Mouse (Mus musculus): ENCODE results near the gene Batf.

Batf gene

DNA sequence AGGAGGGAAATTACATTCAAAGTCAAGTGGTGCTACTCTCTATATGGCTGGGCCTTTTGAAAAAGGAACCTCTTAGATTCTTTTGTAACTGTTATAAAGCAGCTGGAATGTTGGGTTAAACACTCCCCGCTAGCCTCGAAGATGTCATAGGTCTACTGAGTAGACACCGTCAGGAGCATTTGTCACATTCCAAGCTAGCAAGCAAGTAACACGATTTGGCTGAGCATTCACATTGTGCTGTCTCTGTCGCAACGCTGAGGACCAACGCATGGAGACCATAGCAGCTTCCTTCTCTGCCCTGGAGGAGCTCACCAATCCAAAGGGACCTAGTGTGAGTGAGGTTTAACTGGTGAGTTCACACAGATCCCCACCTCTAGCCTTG is 14.4 kb downstream of the Batf start:
- Histone ChIP-seq H3K27me3 (ENCODE audit: control insufficient read depth, insufficient read depth, low read length, poor library complexity, severe bottlenecking) (no peaks in the 10 kb centered on the region), H3K36me3 (ENCODE audit: control insufficient read depth, insufficient read depth, low read length, poor library complexity, severe bottlenecking) (no peaks in the 10 kb centered on the region)
- DNase-seq (ENCODE audit: low read depth, low spot score): no peak

DNA sequence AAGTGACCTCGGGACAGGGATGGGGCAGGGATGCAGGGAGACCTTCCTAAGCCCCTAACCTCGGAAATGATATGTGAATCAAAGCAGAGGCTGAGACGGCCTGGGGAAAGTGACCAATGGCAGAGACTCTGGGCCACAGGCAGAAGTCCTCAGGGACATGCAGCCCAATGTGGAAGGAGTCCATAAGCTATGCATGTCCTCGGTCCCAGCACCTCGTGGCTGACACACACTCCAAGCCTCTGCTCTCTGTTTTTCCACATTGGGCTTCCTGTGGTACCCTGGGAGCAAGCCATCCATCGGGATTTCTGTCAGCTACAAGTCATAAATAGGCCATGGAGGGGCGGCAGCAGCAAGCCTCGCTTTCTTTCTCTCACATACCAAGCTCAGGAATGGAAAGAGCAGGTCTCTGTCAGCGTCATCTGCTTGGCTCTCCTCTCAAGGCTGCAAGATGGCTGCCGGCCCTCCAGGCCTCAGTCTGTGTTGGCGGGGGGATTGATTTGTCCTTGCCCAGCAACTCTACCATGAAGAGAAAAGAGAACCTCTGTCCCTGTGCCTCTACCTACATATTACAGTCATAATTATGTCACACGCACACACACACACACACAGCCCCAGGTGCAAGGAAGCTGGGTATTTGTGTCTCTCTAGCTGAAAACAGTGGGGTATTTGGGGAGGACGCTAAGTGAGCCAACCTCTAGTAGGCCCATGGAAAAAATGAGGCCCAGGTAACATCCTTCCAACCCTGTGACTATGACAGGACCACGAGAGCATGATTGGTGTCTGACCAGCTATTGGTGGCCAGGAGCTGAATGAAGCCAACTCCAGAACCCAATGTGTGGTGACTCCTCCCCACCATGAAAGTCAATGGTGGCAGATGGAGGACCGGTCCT is 15.9 kb downstream of the Batf start:
- H3K36me3 ChIP-seq (ENCODE audit: control insufficient read depth, insufficient read depth, low read length, poor library complexity, severe bottlenecking): no peaks in the 10 kb centered on the region
- DNase-seq (ENCODE audit: low read depth, low spot score): no peak
- no peaks in the 10 kb centered on the region for H3K27me3 ChIP-seq (ENCODE audit: control insufficient read depth, insufficient read depth, low read length, poor library complexity, severe bottlenecking)

DNA sequence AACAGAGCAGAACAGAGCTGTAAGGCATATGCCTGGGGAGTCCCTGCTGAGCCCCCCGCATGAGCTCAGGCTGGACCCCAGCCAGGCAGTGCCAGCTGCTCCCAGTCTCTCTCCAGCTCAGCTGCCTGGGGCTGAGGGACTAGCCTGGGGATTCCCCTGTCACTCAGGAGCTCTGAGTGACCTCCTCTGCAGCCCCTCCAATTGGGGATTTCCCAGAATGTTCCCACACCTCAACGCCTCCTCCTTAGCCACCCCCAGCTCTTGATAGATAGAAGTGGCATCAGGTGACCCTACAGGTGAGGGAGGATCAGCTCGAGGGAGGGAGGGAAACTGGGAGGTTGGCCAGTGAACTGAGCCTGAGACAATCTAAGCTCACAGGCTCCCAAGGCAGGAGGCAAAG is 17.0 kb downstream of the Batf start:
- no peaks in the 10 kb centered on the region for H3K27me3 ChIP-seq (ENCODE audit: control insufficient read depth, insufficient read depth, low read length, poor library complexity, severe bottlenecking)
- DNase-seq (ENCODE audit: low read depth, low spot score): no peak
- H3K36me3 ChIP-seq (ENCODE audit: control insufficient read depth, insufficient read depth, low read length, poor library complexity, severe bottlenecking): no peaks in the 10 kb centered on the region

DNA sequence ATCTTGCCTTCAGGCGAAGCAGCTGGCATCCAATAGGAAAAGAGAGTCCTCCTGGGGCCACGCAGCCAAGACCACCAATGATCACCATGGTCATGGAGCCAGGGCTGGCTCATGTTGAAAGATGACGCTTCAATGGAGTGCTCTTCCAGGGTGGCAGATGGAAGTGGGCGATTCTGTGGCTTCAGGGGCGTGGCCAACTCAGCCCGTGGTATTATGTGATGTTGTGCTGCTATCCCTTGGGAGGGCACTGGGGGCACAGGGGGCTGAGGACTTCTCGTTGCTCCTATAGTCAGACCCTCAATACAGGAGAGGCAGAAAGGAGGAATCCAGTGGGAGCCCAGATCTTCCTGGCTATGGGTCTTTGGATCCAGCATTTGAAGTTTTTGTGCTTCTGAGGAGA is 18.1 kb downstream of the Batf start:
- DNase-seq (ENCODE audit: low read depth, low spot score): peak; percentile 33
- Histone ChIP-seq H3K36me3 (ENCODE audit: control insufficient read depth, insufficient read depth, low read length, poor library complexity, severe bottlenecking) (no peaks in the 10 kb centered on the region), H3K27me3 (ENCODE audit: control insufficient read depth, insufficient read depth, low read length, poor library complexity, severe bottlenecking) (no peaks in the 10 kb centered on the region)

DNA sequence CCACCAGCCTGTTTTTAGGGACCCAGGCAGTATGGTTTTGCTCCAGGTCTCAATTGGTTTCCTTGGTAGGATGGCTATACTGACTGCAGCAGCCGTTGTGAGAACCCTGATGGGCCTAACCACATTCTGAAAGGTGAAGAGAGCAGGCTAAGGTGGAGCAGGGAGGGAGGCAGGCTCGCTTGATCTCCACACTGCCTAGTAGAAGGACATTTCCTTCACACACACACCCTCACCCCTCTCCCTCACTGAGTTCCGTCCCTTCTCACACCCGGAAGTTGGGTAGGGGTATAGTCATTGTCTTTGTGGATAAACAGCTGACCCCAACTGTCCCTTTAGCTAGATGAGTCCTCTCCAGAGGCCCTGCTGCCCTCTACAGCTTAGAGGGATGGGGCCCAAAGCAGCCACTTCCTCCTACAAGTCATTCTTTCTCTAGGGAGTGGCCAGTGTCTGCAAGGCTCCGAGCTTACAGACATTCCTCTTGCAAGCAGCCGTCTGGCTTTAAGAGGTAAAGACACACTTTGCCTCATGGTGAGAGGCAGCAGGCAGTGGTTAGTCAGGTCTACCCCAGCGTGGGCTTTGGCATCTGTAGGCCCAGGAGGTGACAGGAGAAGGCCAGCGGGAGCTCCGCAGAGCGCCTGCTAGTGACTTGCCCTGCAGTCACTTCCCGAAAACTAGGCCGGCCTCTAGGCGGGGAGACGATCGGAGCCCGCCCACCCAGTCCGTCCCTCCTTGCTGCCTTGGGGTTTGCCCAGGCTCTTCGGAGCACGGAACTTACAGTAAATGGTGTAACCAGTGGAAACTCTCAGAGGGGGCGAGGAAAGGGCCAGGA is 18.7 kb downstream of the Batf start:
- no peaks in the 10 kb centered on the region for H3K36me3 ChIP-seq (ENCODE audit: control insufficient read depth, insufficient read depth, low read length, poor library complexity, severe bottlenecking)
- DNase-seq (ENCODE audit: low read depth, low spot score): peak; percentile 82
- no peaks in the 10 kb centered on the region for H3K27me3 ChIP-seq (ENCODE audit: control insufficient read depth, insufficient read depth, low read length, poor library complexity, severe bottlenecking)

DNA sequence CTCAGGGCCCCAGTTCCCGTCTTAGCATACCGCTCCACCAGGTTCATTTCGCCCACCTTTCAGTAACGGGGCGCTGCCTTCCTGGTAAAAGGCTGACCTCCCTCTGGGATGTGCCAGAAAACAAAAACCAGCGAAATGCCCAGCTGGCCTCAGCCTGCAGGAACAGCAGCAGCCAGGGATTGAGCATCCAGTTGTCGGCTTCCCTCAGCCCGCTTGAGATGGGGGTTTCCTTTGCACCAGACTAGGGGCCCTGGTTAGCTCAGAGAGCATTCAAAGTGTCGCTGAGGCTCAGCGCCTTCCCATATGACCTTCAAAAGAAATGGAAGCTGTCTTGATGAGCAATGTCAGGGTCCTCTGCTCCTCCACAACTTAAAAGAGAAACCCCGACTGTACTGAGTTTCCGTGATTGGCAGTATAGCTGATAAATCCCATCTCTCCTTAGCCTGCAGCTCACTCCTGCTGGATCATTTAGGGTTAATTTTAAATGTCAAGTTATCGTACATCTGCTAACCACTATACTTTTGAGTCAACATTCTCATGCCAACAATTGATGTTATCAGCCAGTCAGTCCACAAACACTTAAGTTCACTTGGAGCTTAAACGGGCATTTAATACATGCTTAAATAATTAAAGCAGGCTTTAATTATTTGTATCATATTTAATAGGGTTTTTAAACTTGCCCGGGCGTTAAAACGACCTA is 19.5 kb downstream of the Batf start:
- H3K36me3 ChIP-seq (ENCODE audit: control insufficient read depth, insufficient read depth, low read length, poor library complexity, severe bottlenecking): no peaks in the 10 kb centered on the region
- DNase-seq (ENCODE audit: low read depth, low spot score): no peak
- H3K27me3 ChIP-seq (ENCODE audit: control insufficient read depth, insufficient read depth, low read length, poor library complexity, severe bottlenecking): no peaks in the 10 kb centered on the region

DNA sequence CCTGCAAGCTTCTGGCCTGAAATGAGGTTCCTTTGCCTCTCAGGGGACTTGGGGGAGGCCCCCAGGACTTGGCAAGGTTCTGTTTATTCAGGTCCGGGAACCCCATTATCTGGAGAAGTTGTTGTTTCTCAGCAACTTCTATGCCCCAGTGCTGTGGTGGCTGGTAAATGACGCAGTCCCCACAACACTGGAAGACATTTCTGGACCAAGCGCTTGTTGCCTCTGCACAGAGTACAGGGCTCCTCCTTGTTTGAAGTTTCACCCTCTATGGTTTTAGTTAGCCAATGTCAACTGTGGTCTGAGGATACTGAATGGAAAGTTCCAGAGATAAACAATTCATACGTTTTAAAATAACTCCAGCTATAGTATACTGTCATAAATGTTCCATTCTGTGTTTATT is 20.4 kb downstream of the Batf start:
- Histone ChIP-seq H3K27me3 (ENCODE audit: control insufficient read depth, insufficient read depth, low read length, poor library complexity, severe bottlenecking) (no peaks in the 10 kb centered on the region), H3K36me3 (ENCODE audit: control insufficient read depth, insufficient read depth, low read length, poor library complexity, severe bottlenecking) (no peaks in the 10 kb centered on the region)
- no peak for DNase-seq (ENCODE audit: low read depth, low spot score)

DNA sequence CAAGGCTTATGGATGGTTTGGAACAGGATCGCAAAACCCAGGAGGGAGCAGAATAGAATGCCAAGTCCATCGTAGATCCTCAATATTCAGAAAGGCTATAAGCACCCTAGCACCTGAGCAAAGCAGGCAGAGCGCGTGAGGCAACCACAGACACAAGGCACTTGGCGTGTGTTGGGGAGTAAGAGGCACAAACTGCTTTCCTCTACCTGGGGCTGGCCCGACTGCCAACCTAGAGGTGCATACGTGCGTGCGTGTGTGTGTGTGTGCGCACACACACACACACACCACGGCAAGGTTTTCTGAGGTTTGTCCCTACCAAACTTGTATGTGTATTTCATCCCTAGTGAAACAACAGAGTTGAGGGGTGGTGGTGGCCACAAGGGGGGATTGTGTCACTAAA is 20.9 kb downstream of the Batf start:
- DNase-seq (ENCODE audit: low read depth, low spot score): no peak
- Histone ChIP-seq H3K36me3 (ENCODE audit: control insufficient read depth, insufficient read depth, low read length, poor library complexity, severe bottlenecking) (no peaks in the 10 kb centered on the region), H3K27me3 (ENCODE audit: control insufficient read depth, insufficient read depth, low read length, poor library complexity, severe bottlenecking) (no peaks in the 10 kb centered on the region)

DNA sequence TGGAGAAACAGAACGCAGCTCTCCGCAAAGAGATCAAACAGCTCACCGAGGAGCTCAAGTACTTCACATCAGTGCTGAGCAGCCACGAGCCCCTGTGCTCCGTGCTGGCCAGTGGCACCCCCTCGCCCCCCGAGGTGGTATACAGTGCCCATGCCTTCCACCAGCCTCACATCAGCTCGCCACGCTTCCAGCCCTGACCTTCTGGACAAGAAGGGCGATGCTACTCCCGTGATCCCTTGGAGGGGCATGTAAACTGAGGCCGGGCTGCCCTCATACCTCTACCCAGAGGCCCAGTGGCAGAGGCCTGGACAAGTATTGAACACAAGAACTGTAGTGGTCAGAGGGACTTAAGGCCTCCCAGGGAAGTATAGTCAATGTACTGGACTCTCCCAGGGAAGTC is 22.1 kb downstream of the Batf start:
- no peaks in the 10 kb centered on the region for H3K27me3 ChIP-seq (ENCODE audit: control insufficient read depth, insufficient read depth, low read length, poor library complexity, severe bottlenecking)
- DNase-seq (ENCODE audit: low read depth, low spot score): no peak
- no peaks in the 10 kb centered on the region for H3K36me3 ChIP-seq (ENCODE audit: control insufficient read depth, insufficient read depth, low read length, poor library complexity, severe bottlenecking)

DNA sequence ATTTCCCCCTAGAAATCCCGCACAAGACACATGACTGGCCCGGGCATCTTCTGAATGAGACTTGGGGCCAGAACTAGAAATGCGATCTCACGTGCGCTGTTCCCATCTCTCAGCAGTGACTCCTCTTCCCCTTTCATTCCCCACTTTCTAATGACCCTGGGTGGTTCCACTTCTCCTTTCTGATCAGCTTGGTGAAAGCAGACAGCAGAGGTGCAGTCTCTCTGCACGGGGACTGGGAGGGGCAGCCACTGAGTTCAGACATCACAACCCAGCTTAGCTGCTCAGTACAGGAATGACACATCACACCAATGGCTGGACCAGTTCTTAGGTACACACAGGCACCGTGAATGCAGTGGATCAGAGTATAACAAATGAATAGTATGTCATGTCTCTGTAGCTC is 24.2 kb downstream of the Batf start:
- DNase-seq (ENCODE audit: low read depth, low spot score): peak; percentile 79
- no peaks in the 10 kb centered on the region for H3K27me3 ChIP-seq (ENCODE audit: control insufficient read depth, insufficient read depth, low read length, poor library complexity, severe bottlenecking)

DNA sequence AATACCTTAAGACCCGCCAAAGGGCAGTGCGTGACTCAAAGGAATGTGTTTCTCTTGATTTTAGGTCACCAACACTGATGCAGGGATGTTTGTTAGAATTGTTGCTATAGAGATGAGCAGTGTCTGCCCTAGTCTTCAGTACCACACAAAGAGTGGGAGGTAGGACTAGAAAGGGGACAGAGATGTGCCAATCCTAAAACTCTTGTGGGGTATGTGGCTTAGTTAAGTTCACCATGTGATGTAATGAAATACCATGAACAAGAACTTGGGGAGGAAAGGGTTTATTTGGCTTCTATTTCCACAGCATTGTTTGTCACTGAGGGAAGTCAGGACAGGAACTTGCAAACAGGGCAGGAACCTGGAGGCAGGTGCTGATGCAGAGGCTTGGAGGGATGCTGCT is 26.1 kb downstream of the Batf start:
- no peaks in the 10 kb centered on the region for H3K36me3 ChIP-seq (ENCODE audit: control insufficient read depth, insufficient read depth, low read length, poor library complexity, severe bottlenecking)
- no peak for DNase-seq (ENCODE audit: low read depth, low spot score)
- no peaks in the 10 kb centered on the region for H3K27me3 ChIP-seq (ENCODE audit: control insufficient read depth, insufficient read depth, low read length, poor library complexity, severe bottlenecking)

More for the DNA sequence above, 24.2 kb downstream of the Batf start:
- H3K36me3 ChIP-seq (ENCODE audit: control insufficient read depth, insufficient read depth, low read length, poor library complexity, severe bottlenecking): no peaks in the 10 kb centered on the region

DNA sequence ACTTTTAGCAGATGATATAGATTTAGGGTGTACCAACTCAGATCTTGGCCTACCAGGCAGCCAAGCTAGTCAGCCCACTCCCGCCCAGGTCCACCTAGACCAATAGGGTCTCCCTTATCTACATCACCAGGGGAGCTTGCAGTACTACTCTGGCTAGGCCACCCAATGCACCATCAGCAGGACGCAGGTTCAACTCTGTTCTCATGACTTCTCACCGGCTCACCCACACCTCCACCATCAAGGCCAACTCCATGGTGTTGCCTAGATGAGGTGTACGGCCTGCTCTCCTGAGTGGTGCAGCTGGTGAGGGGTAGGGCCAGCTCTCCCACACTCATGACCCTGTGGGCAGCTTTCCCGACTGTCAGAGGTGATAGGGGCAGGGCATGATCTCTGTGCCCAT is 27.7 kb downstream of the Batf start:
- no peaks in the 10 kb centered on the region for H3K27me3 ChIP-seq (ENCODE audit: control insufficient read depth, insufficient read depth, low read length, poor library complexity, severe bottlenecking)
- no peaks in the 10 kb centered on the region for H3K36me3 ChIP-seq (ENCODE audit: control insufficient read depth, insufficient read depth, low read length, poor library complexity, severe bottlenecking)
- DNase-seq (ENCODE audit: low read depth, low spot score): no peak

DNA sequence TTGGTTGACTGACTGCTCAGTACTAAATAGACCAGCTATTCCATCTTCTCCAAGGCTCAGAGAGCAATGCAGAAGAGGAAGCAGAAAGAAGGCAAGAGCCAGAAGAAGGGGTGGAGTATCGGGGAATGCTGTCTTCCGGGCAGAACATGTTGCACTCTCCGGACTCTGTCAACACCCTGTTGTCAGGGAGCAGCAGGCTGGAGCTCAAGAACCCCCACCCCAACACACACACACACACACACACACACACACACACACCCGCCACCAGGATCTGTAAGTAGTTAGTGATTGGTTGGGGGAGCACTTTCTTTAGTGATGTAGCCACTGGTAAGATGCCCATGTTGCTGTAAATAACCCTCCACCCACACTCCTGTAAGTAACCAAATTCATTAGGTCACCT is 38.8 kb downstream of the Batf start:
- Histone ChIP-seq H3K36me3 (ENCODE audit: control insufficient read depth, insufficient read depth, low read length, poor library complexity, severe bottlenecking) (no peaks in the 10 kb centered on the region), H3K27me3 (ENCODE audit: control insufficient read depth, insufficient read depth, low read length, poor library complexity, severe bottlenecking) (no peaks in the 10 kb centered on the region)
- DNase-seq (ENCODE audit: low read depth, low spot score): no peak

DNA sequence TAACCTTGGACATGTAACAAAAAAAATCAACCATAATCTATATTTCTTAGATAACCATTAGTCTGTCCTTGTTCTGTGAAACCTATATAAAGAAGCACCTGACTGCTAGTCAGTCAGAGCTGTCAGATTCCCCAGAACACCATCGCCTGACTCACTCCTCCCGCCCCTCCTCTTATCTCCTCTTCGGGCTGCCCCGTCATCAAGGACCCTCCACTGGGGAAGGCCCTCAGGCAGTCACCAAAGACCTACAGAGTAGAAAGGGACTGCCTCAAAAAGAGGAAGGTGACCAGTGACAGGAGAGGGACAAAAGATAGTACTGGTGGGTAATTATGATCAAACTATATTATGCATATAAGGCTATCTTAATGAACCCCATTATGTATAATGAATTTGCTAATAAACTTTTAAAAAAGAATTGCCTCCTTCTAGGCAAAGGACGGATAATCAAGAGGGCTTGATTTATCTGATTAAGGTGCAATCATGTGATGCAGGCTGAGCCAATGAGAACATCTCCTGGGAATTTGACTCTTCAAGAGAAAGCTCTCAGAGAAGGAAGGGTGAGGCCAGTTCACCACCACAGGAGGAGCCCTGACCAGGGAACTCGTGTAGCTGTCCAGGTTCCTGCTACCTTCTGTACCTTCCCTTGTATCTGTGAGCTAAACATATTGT is 40.4 kb downstream of the Batf start:
- no peak for DNase-seq (ENCODE audit: low read depth, low spot score)
- Histone ChIP-seq H3K36me3 (ENCODE audit: control insufficient read depth, insufficient read depth, low read length, poor library complexity, severe bottlenecking) (no peaks in the 10 kb centered on the region), H3K27me3 (ENCODE audit: control insufficient read depth, insufficient read depth, low read length, poor library complexity, severe bottlenecking) (no peaks in the 10 kb centered on the region)

Measured in splenic B cell, adult 2 months (primary cell).